Mouse (Mus musculus) CH12.LX (cell line): Measurements from ENCODE around the gene Cfap58.

Source experiments
- CTCF ChIP-seq, 2 experiments: IDR thresholded peaks in 1 of 2; conservative IDR thresholded peaks in 1 of 2; 2 replicates each; pipeline ENCODE4 v1.5.1; 2011 to 2012; ENCODE audit warnings: low read depth in 2 of 2, low read length in 2 of 2, improper control_type of control experiment in 1 of 2, inconsistent platforms in 1 of 2, mild to moderate bottlenecking in 1 of 2, moderate library complexity in 1 of 2
- ELF1 ChIP-seq: IDR thresholded peaks from 2 replicates; pipeline ENCODE4 v1.6.1; 2014; ENCODE audit warnings: low read depth, mild to moderate bottlenecking, inconsistent platforms, low read length, improper control_type of control experiment
- EP300 ChIP-seq: IDR thresholded peaks from 2 replicates; pipeline ENCODE4 v1.6.1; 2011; ENCODE audit warnings: low read length, improper control_type of control experiment
- GABPA ChIP-seq: IDR thresholded peaks from 2 replicates; pipeline ENCODE4 v1.6.1; 2012; ENCODE audit warnings: low read depth, low read length, improper control_type of control experiment, inconsistent platforms; ENCODE audit not compliant: insufficient replicate concordance
- IRF4 ChIP-seq: IDR thresholded peaks from 2 replicates; pipeline ENCODE4 v1.6.1; 2014; ENCODE audit warnings: low read depth, mild to moderate bottlenecking, inconsistent platforms, low read length, improper control_type of control experiment
- KAT2A ChIP-seq: IDR thresholded peaks from 2 replicates; pipeline ENCODE4 v1.6.1; 2012; ENCODE audit warnings: low read length, improper control_type of control experiment, inconsistent platforms; ENCODE audit not compliant: insufficient replicate concordance
- MAFK ChIP-seq: IDR thresholded peaks from 2 replicates; pipeline ENCODE4 v1.6.1; 2011; ENCODE audit warnings: low read length, improper control_type of control experiment; ENCODE audit not compliant: insufficient replicate concordance
- MYC ChIP-seq: IDR thresholded peaks from 2 replicates; pipeline ENCODE4 v1.6.1; 2011; ENCODE audit warnings: low read depth, mild to moderate bottlenecking, improper control_type of control experiment, low read length
- NRF1 ChIP-seq: IDR thresholded peaks from 2 replicates; pipeline ENCODE4 v1.6.1; 2014; ENCODE audit warnings: low read depth, mild to moderate bottlenecking, inconsistent platforms, low read length, improper control_type of control experiment, moderate library complexity
- POLR2A ChIP-seq: IDR thresholded peaks from 2 replicates; pipeline ENCODE4 v1.6.1; 2011; ENCODE audit warnings: low read depth, mild to moderate bottlenecking, improper control_type of control experiment, low read length
- POLR2AphosphoS2 ChIP-seq: IDR thresholded peaks from 2 replicates; pipeline ENCODE4 v1.6.1; 2011; ENCODE audit warnings: low read depth, low read length, improper control_type of control experiment
- SIN3A ChIP-seq: IDR thresholded peaks from 2 replicates; pipeline ENCODE4 v1.6.1; 2012; ENCODE audit warnings: low read length, improper control_type of control experiment, inconsistent platforms
- TCF12 ChIP-seq: IDR thresholded peaks from 2 replicates; pipeline ENCODE4 v1.6.1; 2014; ENCODE audit warnings: low read depth, mild to moderate bottlenecking, inconsistent platforms, low read length, improper control_type of control experiment
- UBTF ChIP-seq: IDR thresholded peaks from 2 replicates; pipeline ENCODE4 v1.6.1; 2012; ENCODE audit warnings: low read depth, mild to moderate bottlenecking, inconsistent platforms, low read length, improper control_type of control experiment, moderate library complexity

GRCm38 (mm10) chr19:47909387-47910116 is 27.9 kb upstream of the Cfap58 start:
- TF ChIP-seq TCF12 (no peak), CTCF (conservative IDR thresholded peaks at IDR 0.05 in 1 of 2, IDR thresholded peaks at IDR 0.05 in 1 of 2; ENCODE audit: low read depth in 2 of 2, low read length in 2 of 2) (no peak), POLR2A (no peak), UBTF (no peak), MAFK (no peak), SIN3A (no peak), MYC (no peak), EP300 (no peak), IRF4 (no peak), ELF1 (no peak), NRF1 (no peak), KAT2A (no peak), GABPA (no peak), POLR2AphosphoS2 (no peak)
